Mouse (Mus musculus): Measurements from ENCODE around the gene Pagr1a.

The Pagr1a gene

GRCm38 (mm10) chr7:126999568-126999967, 17.6 kb downstream of the Pagr1a start:
- no peak for DNase-seq

GRCm38 (mm10) chr7:126996449-126996848, 20.7 kb downstream of the Pagr1a start:
- no peak for DNase-seq

DNA sequence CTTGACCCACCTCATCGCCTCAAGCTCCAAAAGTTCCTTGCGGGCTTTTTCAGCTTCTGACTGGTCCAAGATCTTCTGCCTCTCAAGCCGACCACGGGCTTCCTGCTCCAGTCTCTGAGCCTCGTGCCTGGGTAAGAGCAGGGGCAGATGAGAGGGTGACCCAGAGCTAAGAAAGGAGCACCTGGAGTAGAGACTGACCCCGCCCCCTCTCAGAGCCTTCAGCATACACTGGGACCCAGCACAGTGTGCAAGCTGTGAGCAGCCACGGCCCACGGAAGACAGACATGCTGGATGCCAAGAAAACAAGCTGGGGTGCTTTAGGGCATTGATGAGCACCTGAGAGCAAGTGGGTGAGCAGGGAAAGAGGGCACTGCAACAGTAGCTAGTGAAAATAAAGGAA, 28.3 kb downstream of the Pagr1a start:
- no peak for DNase-seq

DNA sequence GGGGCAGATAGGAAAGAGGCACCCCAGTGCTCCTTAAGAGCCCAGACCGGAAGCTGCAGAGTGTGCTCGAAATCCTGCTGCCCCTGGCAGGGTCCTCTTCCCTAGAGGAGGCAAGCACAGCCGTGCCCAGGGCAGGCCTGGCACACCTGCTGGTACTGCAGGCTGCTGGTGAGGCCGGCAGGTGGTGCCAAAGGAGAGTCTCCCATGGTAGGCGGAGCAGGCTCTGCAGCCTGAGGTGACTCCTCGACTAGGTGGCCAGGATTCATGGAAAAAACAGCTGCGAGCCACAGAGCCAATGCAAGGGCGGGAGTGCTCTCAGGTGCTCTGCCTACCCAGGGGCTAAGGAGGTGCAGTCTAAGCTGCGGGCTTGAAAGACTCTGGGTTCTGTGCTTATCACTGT, 30.8 kb downstream of the Pagr1a start:
- DNase-seq: peak; percentile 85 to 89

- peak in 1 of 2 experiments; percentile 31 for DNase-seq
Measured at GRCm38 (mm10) chr7:126984667-126985444, 32.3 kb downstream of the Pagr1a start.

DNA sequence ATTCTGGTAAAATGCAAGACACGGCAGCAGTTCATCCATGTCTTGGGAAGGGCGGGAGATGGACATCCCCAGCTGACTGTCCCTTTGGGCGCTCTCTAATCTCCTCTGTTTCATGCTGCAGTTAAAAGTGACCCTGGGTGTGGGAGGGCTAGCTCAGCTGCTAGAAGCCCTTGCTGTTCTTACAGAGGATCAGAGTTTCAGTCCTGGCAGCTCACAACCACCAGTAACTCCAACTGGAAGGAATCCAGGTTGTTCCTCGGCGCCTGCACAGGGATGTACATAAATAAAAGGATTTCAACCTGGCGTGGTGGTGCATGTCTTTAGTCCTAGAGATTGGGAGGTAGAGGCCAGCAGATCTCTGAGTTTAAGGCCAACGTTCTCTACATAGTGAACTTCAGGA, 34.0 kb downstream of the Pagr1a start:
- DNase-seq: peak in 1 of 2 experiments; percentile 44

DNA sequence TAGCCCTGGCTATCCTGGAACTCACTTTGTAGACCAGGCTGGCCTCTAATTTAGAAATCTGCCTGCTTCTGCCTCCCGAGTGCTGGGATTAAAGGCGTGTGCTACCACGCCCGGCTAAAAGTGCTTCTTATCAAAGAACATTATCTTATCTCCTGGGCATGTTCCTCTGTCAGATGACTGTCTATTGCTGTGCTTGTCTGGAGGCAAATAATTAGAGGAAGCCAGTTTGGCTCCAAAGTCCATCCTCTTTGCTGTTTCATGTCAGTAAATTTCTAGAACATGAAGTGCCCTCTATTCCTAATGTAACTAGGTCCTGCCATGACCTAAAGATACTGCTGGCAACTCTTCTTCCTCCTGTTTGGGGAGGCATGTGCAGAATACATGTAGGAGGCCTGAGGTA, 35.1 kb downstream of the Pagr1a start:
- no peak for DNase-seq

DNA sequence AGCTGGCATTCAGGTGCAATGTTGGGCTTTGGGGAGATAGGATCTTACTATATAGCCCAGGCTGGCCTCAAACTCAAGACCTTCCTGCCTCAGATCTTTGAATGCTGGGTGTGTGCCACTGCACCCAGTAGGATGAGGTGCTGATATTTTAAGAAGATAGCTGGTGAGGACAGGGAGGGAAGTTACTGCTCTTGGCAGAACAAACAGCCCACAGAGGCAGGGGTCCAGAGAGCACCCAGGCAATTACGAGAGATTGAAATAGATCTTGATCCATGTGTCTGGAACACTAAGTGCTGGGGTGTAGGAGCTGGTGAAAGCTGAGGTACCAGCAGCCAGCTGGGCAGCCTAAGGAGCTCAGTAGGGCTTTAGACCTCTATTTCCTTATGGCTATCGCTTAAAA, 35.6 kb downstream of the Pagr1a start:
- no peak for DNase-seq

DNA sequence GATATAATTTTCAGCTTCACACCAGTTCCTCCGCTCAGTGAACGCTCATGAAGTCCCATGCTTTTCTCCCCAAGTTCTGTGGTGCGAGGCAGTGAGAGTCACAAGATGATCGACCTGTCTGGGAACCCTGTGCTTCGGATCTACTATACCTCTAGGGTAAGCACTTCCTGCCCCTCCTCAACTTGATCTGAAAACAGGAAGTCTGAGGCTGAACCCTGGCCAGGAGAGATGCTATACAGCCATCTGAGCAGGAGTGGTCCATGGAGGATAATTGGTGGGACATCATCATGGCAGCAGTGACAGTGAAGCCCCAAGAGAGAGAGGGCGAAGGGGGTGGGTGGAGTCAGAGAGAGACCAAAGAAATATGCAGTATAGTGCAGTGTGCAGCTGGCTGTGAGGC, 38.3 kb downstream of the Pagr1a start:
- DNase-seq: no peak

DNA sequence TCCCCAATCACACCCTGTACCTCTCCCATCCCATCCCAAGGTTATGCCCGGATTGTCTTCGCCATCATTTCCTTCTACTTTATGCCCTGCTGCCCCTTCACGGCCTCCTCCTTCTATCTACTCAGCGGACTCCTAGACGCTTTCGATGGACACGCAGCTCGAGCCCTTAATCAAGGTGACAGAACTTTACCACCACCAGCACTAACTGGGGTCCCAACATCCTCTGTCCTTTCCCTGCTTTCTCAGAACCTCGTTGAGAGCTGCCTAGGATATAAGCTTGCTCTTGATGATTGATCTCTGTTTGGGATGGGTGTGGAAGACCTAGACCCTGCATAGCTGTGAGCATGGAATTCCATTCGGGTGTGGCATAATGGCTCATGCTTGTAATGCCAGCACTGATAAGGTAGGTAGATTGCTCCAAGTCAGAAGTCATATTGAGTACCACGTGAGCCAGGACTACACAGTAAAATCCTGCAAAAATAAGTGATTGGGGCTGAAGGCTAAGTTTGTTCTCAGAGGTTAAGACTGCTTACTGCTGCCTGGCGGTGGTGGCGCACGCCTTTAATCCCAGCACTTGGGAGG, 40.2 kb downstream of the Pagr1a start:
- DNase-seq: no peak

DNA sequence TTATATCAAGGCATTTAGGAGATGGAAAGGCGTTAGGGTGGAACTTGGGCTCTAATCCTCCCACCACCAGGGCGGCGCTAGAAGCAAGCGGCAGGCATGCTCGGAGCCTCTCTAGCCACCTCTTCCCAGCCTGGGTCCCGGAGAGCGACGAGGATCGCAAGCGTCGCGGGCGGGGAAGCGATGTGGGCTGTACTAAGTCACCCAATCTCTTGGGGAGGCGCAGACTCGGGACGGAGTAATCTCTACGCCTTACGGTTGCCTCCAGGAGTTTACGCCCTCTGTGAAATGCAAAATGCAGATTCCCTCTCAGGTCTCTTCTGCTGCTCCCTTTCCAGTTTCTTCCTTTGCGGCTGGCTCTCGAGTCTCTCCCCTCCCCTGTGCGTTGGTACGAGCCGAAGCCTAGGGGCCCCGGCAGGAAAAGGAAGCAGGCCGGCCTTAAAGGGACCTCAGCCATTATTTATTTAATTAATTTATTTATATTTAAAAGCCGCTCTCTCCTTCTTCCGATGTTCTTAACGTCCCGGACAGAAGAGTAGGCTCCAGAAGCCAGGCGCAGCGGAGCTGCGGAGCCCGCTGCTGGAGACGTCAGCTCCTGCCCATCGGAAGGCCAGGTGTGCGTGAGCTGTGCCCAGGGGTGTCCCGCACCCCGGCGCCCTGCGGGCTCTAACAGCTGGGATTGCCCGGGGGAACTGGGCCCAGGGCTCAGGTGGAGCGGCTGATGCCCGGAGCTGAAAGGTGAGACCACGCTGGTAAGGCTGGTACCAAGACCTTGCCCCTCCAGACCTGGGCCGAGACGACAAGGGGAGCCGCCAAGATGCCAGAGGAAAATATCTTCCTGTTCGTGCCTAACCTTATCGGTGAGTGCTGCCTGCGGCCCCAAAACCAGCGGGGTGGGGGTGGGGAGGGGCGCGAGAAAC, 40.9 kb downstream of the Pagr1a start, which contains the start of gene Cdiptos:
Gene Cdiptos, minus strand, starts transcription at position 149 of the 917 bp plus-strand sequence.
- DNase-seq: peak; percentile 97 to 99

GRCm38 (mm10) chr7:126975893-126975949, 41.4 kb downstream of the Pagr1a start, which contains the start of gene Cdipt:
TSS of gene Cdipt (plus strand) at chr7:126975914.
- DNase-seq: no peak

GRCm38 (mm10) chr7:126975493-126975892, 41.7 kb downstream of the Pagr1a start:
- peak in 1 of 2 experiments; percentile 28 for DNase-seq

GRCm38 (mm10) chr7:126967361-126967760, 49.8 kb downstream of the Pagr1a start:
- DNase-seq: no peak

- DNase-seq: peak; percentile 81 to 88
Measured at GRCm38 (mm10) chr7:126965568-126965967, 51.6 kb downstream of the Pagr1a start.
